Mouse (Mus musculus): ENCODE measurements around the gene Spats1.

GRCm38 (mm10) chr17:45466701-45467100 is 8.5 kb downstream of the Spats1 start:
- TF ChIP-seq POLR2A (IDR thresholded peaks at IDR 0.05; ENCODE audit: low read depth, low read length) (no peak), CTCF (IDR thresholded peaks at IDR 0.05; ENCODE audit: extremely low read depth, insufficient read depth, insufficient read length, insufficient replicate concordance) (no peak)
